Comparison of ENCODE assay signal across 8 mouse cellular contexts in genomic region chr7:100495042-100495441, GRCm38 (mm10). TPM values are rescaled to one million over a fixed set of nuclear protein-coding genes. Genes with fewer than 3 reads are reported as not detected.
DNase-seq lines count a peak whose midpoint lies in the region; ATAC-seq and TF ChIP-seq lines count a peak whose summit lies in the region.

No protein-coding gene starts in this region.

- peak overlapping the region; percentile 84 for H3K27ac ChIP-seq in embryonic facial prominence, embryonic 13.5 days
- H3K27ac ChIP-seq in hindbrain, postnatal 0 days: peak overlapping the region; percentile 90
- peak overlapping the region; percentile 82 for H3K27ac ChIP-seq in midbrain, embryonic 15.5 days

- no peaks in the 10 kb centered on the region for H3K27me3 ChIP-seq in embryonic facial prominence, embryonic 13.5 days
- H3K27me3 ChIP-seq in hindbrain, postnatal 0 days (ENCODE audit: insufficient read depth, low read length): no peaks in the 10 kb centered on the region
- H3K27me3 ChIP-seq in midbrain, embryonic 15.5 days (replicated peaks): no peaks in the 10 kb centered on the region

- H3K9me3 ChIP-seq in embryonic facial prominence, embryonic 13.5 days: no peaks in the 10 kb centered on the region
- no peaks in the 10 kb centered on the region for H3K9me3 ChIP-seq in hindbrain, postnatal 0 days (ENCODE audit: low read length)
- no peaks in the 10 kb centered on the region for H3K9me3 ChIP-seq in midbrain, embryonic 15.5 days

- no peak for TF ChIP-seq CTCF in hindbrain, postnatal 0 days (IDR thresholded peaks at IDR 0.05; ENCODE audit: low read depth)

- H3K4me3 ChIP-seq in embryonic facial prominence, embryonic 13.5 days: peak overlapping the region; percentile 51
- H3K4me3 ChIP-seq in hindbrain, postnatal 0 days (ENCODE audit: low read length): no peak overlapping the region
- no peak overlapping the region for H3K4me3 ChIP-seq in midbrain, embryonic 15.5 days

- DNase-seq in kidney, adult 9 months: peak; percentile 38
- DNase-seq in kidney, adult 8-10 months: no peak
- DNase-seq in hindbrain, postnatal 0 days (ENCODE audit: low spot score): no peak
- DNase-seq in cerebellum, postnatal 14 days: no peak
- DNase-seq in gastrocnemius, adult 8-10 months (ENCODE audit: low spot score in 2 of 2): no peak
- DNase-seq in ovary, postnatal 10 days (ENCODE audit: low spot score): no peak

- WGBS in embryonic facial prominence, embryonic 13.5 days: 8% methylated on average over 8 of the region's 8 CpGs
- WGBS in hindbrain, postnatal 0 days: 48% methylated on average over 8 of the region's 8 CpGs
- WGBS in midbrain, embryonic 15.5 days: 28% methylated on average over 8 of the region's 8 CpGs

- H3K4me2 ChIP-seq in embryonic facial prominence, embryonic 13.5 days: peak overlapping the region; percentile 94
- peak overlapping the region; percentile 70 for H3K4me2 ChIP-seq in hindbrain, postnatal 0 days (ENCODE audit: low read depth, low read length)
- H3K4me2 ChIP-seq in midbrain, embryonic 15.5 days: peak overlapping the region; percentile 24

- H3K36me3 ChIP-seq in embryonic facial prominence, embryonic 13.5 days: peaks cover 36% of the 10 kb centered on the region
- no peaks in the 10 kb centered on the region for H3K36me3 ChIP-seq in hindbrain, postnatal 0 days (ENCODE audit: insufficient read depth, low read length)
- H3K36me3 ChIP-seq in midbrain, embryonic 15.5 days (replicated peaks): no peaks in the 10 kb centered on the region

- H3K9ac ChIP-seq in embryonic facial prominence, embryonic 13.5 days: peak overlapping the region; percentile 55; the same call in 1 of the 2 replicates
- no peak overlapping the region for H3K9ac ChIP-seq in hindbrain, postnatal 0 days (replicated peaks; ENCODE audit: low read length)
- H3K9ac ChIP-seq in midbrain, embryonic 15.5 days: no peak overlapping the region

- ATAC-seq in embryonic facial prominence, embryonic 13.5 days (ENCODE audit: insufficient number of reproducible peaks, insufficient read depth, low FRiP score, low TSS enrichment, low read depth): no peak
- ATAC-seq in hindbrain, postnatal 0 days: no peak
- no peak; the same call in 1 of the 2 replicates for ATAC-seq in midbrain, embryonic 15.5 days (replicated peaks)

- H3K4me1 ChIP-seq in embryonic facial prominence, embryonic 13.5 days: peaks cover 45% of the 10 kb centered on the region
- peaks cover 13% of the 10 kb centered on the region; the same call in 1 of the 2 replicates for H3K4me1 ChIP-seq in hindbrain, postnatal 0 days (ENCODE audit: insufficient read depth, low read length)
- H3K4me1 ChIP-seq in midbrain, embryonic 15.5 days: peaks cover 37% of the 10 kb centered on the region

RNA-seq across cellular contexts. Expression of gene Ucp2, which starts 1.9 kb away (rescaled TPM):
- 159 and 170 TPM in 2 replicates for polyA plus RNA-seq in embryonic facial prominence, embryonic 13.5 days (2015; fragmentation: Nextera tagmentation; extraction: Ambion mirVana)
- 70.5 and 101 TPM in 2 replicates for total RNA-seq in hindbrain, postnatal 0 days (2014; rRNA removed)
- polyA plus RNA-seq in hindbrain, postnatal 0 days (2015; fragmentation: Nextera tagmentation; extraction: Ambion mirVana): 112 and 113 TPM in 2 replicates
- 57.2 and 61.6 TPM in 2 replicates for polyA plus RNA-seq in midbrain, embryonic 15.5 days (2015; fragmentation: Nextera tagmentation; extraction: Ambion mirVana)
- total RNA-seq in gastrocnemius, adult 8-10 months (2022): 10 to 100 TPM in 2 of 4 experiments, 1 to 10 TPM in 2; 6.3 to 15.0 (median 12.0) TPM

RNA-seq across cellular contexts. Expression of gene Dnajb13, which starts 19.7 kb away (rescaled TPM):
- 0.18 and 0.26 TPM in 2 replicates for polyA plus RNA-seq in embryonic facial prominence, embryonic 13.5 days (2015; fragmentation: Nextera tagmentation; extraction: Ambion mirVana)
- total RNA-seq in hindbrain, postnatal 0 days (2014; rRNA removed): 3.9 and 7.1 TPM in 2 replicates
- polyA plus RNA-seq in hindbrain, postnatal 0 days (2015; fragmentation: Nextera tagmentation; extraction: Ambion mirVana): 6.4 and 7.2 TPM in 2 replicates
- 3.7 and 4.9 TPM in 2 replicates for polyA plus RNA-seq in midbrain, embryonic 15.5 days (2015; fragmentation: Nextera tagmentation; extraction: Ambion mirVana)
- total RNA-seq in gastrocnemius, adult 8-10 months (2022): under 1 TPM in 1 of 4 experiments, not detected in 3; 0.13 TPM

RNA-seq across cellular contexts. Expression of gene Ucp3, which starts 22.3 kb away (rescaled TPM):
- polyA plus RNA-seq in embryonic facial prominence, embryonic 13.5 days (2015; fragmentation: Nextera tagmentation; extraction: Ambion mirVana): not detected in 2 replicates
- total RNA-seq in hindbrain, postnatal 0 days (2014; rRNA removed): 0.10 and 0.11 TPM in 2 replicates
- 0.16 TPM in 2 replicates for polyA plus RNA-seq in hindbrain, postnatal 0 days (2015; fragmentation: Nextera tagmentation; extraction: Ambion mirVana)
- not detected in 2 replicates for polyA plus RNA-seq in midbrain, embryonic 15.5 days (2015; fragmentation: Nextera tagmentation; extraction: Ambion mirVana)
- total RNA-seq in gastrocnemius, adult 8-10 months (2022): 100 to 1,000 TPM in 2 of 4 experiments, 10 to 100 TPM in 2; 88.7 to 109 (median 102) TPM

RNA-seq across cellular contexts. Expression of gene Coa4, which starts 41.8 kb away (rescaled TPM):
- polyA plus RNA-seq in embryonic facial prominence, embryonic 13.5 days (2015; fragmentation: Nextera tagmentation; extraction: Ambion mirVana): 17.6 and 18.8 TPM in 2 replicates
- 2.8 and 7.6 TPM in 2 replicates for total RNA-seq in hindbrain, postnatal 0 days (2014; rRNA removed)
- polyA plus RNA-seq in hindbrain, postnatal 0 days (2015; fragmentation: Nextera tagmentation; extraction: Ambion mirVana): 4.9 and 6.2 TPM in 2 replicates
- polyA plus RNA-seq in midbrain, embryonic 15.5 days (2015; fragmentation: Nextera tagmentation; extraction: Ambion mirVana): 15.5 and 17.7 TPM in 2 replicates
- 10 to 100 TPM in 2 of 4 experiments, 1 to 10 TPM in 2; 8.3 to 10.7 (median 9.7) TPM for total RNA-seq in gastrocnemius, adult 8-10 months (2022)

Comparison
In these comparisons a context has a peak if more than half of its experiments do, and no peak if none do; other contexts are left out.
1. H3K4me2 ChIP-seq: peak in every context shown above with its lines; median percentile 94 in embryonic facial prominence, embryonic 13.5 days; 70 in hindbrain, postnatal 0 days; 24 in midbrain, embryonic 15.5 days.